Mouse (Mus musculus): ENCODE data around the gene Kctd19. TPM values are rescaled to one million over a fixed set of nuclear protein-coding genes. Genes with fewer than 3 reads are reported as not detected.

Gene Kctd19
- total RNA-seq (2023): not detected in 4 replicates

GRCm38 (mm10) chr8:105413391-105413790 is at the start of gene Kctd19, which contains the start of gene Lrrc36:
Gene Kctd19 (minus strand): TSS chr8:105413502.
Gene Lrrc36 (plus strand): TSS chr8:105413571.

GRCm38 (mm10) chr8:105373032-105373431 is 40.3 kb downstream of the Kctd19 start, which contains the start of gene Plekhg4:
Gene Plekhg4 (plus strand): TSS chr8:105373274.

GRCm38 (mm10) chr8:105348450-105349095 is 64.7 kb downstream of the Kctd19 start, which contains the start of gene Slc9a5:
Gene Slc9a5 (plus strand): TSS chr8:105348843.

GRCm38 (mm10) chr8:105347428-105348221 is 65.7 kb downstream of the Kctd19 start, which contains the start of gene Fhod1:
Gene Fhod1 (minus strand): TSS chr8:105347953.

Other genes with a start within 250 kb of the Kctd19 start
- 87.1 to 101 TPM (median 95.3 TPM) in 4 replicates for gene Cbfb, start 242.8 kb downstream of the Kctd19 start, total RNA-seq (2023)
- gene D230025D16Rik, start 188.4 kb downstream of the Kctd19 start, total RNA-seq (2023): 21.4 to 26.3 TPM (median 23.4 TPM) in 4 replicates
- 0.32 to 1.0 TPM (median 0.69 TPM) in 4 replicates for gene B3gnt9, start 158.3 kb downstream of the Kctd19 start, total RNA-seq (2023)
- 18.1 to 24.4 TPM (median 22.1 TPM) in 4 replicates for gene Tradd, start 148.9 kb downstream of the Kctd19 start, total RNA-seq (2023)
- 6.0 to 8.5 TPM (median 7.7 TPM) in 4 replicates for gene Fbxl8, start 148.9 kb downstream of the Kctd19 start, total RNA-seq (2023)
- 0.33 to 1.2 TPM (median 0.77 TPM) in 4 replicates for gene Hsf4, start 143.7 kb downstream of the Kctd19 start, total RNA-seq (2023)
- gene Nol3, start 137.4 kb downstream of the Kctd19 start, total RNA-seq (2023): not detected in 4 replicates
- gene 4931428F04Rik, start 123.6 kb downstream of the Kctd19 start, total RNA-seq (2023): 5.1 to 7.3 TPM (median 6.5 TPM) in 4 replicates
- 0.79 to 2.5 TPM (median 1.5 TPM) in 4 replicates for gene Exoc3l, start 117.4 kb downstream of the Kctd19 start, total RNA-seq (2023)
- 87.8 to 93.0 TPM (median 91.1 TPM) in 4 replicates for gene E2f4, start 115.8 kb downstream of the Kctd19 start, total RNA-seq (2023)
- 3.2 to 5.9 TPM (median 4.1 TPM) in 4 replicates for gene Elmo3, start 107.9 kb downstream of the Kctd19 start, total RNA-seq (2023)
- 6.0 to 7.9 TPM (median 7.3 TPM) in 4 replicates for gene Lrrc29, start 87.2 kb downstream of the Kctd19 start, total RNA-seq (2023)
- 24.2 to 30.2 TPM (median 26.9 TPM) in 4 replicates for gene Tmem208, start 87.1 kb downstream of the Kctd19 start, total RNA-seq (2023)
- 31.0 to 37.3 TPM (median 34.9 TPM) in 4 replicates for gene Fhod1, start 65.5 kb downstream of the Kctd19 start, total RNA-seq (2023)
- gene Slc9a5, start 64.7 kb downstream of the Kctd19 start, total RNA-seq (2023): 1.5 to 2.0 TPM (median 1.8 TPM) in 4 replicates
- not detected in 4 replicates for gene Plekhg4, start 40.2 kb downstream of the Kctd19 start, total RNA-seq (2023)
- gene Lrrc36, start 69 bp upstream of the Kctd19 start, total RNA-seq (2023): not detected in 4 replicates
- gene Tppp3, start 58.0 kb upstream of the Kctd19 start, total RNA-seq (2023): 0.48 to 1.0 TPM (median 0.79 TPM) in 3 of 4 replicates, not detected in the other
- gene Zdhhc1, start 83.4 kb upstream of the Kctd19 start, total RNA-seq (2023): 2.7 to 5.8 TPM (median 3.9 TPM) in 4 replicates
- gene Hsd11b2, start 105.3 kb upstream of the Kctd19 start, total RNA-seq (2023): 0.32 TPM in 1 of 4 replicates, not detected in the others
- gene Atp6v0d1, start 152.5 kb upstream of the Kctd19 start, total RNA-seq (2023): 111 to 118 TPM (median 113 TPM) in 4 replicates
- 26.0 to 30.1 TPM (median 27.9 TPM) in 4 replicates for gene Ripor1, start 191.8 kb upstream of the Kctd19 start, total RNA-seq (2023)
- gene Ctcf, start 223.1 kb upstream of the Kctd19 start, total RNA-seq (2023): 184 to 204 TPM (median 191 TPM) in 4 replicates
- not detected in 4 replicates for gene Agrp, start 223.9 kb upstream of the Kctd19 start, total RNA-seq (2023)

Data from B cell, adult 62 days (primary cell).